Mouse (Mus musculus): ENCODE results near the gene Socs3.
A peak's percentile ranks its signal among the peaks of the same experiment; 100 is the strongest.

Socs3 gene

DNA sequence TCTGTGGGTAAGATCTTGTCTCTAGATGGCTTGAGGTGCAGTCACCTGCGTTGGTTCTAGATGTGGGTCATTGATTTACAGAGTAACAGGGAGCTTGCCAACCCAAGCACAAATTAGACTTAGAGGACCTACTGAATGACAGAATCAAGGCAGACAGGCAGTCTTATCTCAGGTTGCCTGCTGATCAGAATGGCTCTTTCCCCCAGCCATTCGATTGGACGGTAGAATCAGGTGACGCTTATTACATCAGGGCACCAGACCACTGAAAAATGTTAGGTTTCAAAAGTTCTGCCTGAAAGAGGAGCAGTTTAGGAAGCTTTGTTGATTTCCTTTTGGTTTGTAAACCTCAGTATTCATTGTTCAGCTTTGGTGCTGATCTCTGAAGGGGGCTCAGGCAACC lies 18.1 kb upstream of the Socs3 start:
- Histone ChIP-seq H3K27me3 (ENCODE audit: control insufficient read depth, insufficient read depth, low read length, poor library complexity, severe bottlenecking) (no peaks in the 10 kb centered on the region), H3K36me3 (ENCODE audit: control insufficient read depth, insufficient read depth, low read length, poor library complexity, severe bottlenecking) (no peaks in the 10 kb centered on the region)
- no peak for DNase-seq (ENCODE audit: low read depth, low spot score)

DNA sequence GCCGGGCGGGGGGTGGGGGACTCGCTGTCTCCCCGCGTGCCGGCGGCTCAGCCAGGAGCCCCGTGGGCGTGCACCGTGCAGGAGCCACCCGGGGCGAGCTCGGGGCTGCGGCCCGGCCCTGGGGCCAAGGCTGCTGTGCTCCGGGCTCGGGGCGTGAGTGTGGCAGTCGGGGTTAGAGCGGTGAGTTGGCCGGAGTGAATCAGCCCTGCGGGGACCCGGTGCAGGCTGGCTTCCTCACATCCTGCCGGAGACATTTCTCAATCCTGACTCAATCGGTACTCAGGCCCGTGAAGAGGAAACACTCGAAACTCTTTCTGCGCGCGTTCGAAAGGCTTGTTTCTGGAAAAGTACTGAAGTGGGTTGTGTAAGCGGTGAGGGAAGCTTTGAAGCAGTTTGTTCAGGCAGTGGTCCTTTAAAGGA lies 17.2 kb upstream of the Socs3 start:
- DNase-seq (ENCODE audit: low read depth, low spot score): no peak
- no peaks in the 10 kb centered on the region for H3K36me3 ChIP-seq (ENCODE audit: control insufficient read depth, insufficient read depth, low read length, poor library complexity, severe bottlenecking)
- H3K27me3 ChIP-seq (ENCODE audit: control insufficient read depth, insufficient read depth, low read length, poor library complexity, severe bottlenecking): no peaks in the 10 kb centered on the region

DNA sequence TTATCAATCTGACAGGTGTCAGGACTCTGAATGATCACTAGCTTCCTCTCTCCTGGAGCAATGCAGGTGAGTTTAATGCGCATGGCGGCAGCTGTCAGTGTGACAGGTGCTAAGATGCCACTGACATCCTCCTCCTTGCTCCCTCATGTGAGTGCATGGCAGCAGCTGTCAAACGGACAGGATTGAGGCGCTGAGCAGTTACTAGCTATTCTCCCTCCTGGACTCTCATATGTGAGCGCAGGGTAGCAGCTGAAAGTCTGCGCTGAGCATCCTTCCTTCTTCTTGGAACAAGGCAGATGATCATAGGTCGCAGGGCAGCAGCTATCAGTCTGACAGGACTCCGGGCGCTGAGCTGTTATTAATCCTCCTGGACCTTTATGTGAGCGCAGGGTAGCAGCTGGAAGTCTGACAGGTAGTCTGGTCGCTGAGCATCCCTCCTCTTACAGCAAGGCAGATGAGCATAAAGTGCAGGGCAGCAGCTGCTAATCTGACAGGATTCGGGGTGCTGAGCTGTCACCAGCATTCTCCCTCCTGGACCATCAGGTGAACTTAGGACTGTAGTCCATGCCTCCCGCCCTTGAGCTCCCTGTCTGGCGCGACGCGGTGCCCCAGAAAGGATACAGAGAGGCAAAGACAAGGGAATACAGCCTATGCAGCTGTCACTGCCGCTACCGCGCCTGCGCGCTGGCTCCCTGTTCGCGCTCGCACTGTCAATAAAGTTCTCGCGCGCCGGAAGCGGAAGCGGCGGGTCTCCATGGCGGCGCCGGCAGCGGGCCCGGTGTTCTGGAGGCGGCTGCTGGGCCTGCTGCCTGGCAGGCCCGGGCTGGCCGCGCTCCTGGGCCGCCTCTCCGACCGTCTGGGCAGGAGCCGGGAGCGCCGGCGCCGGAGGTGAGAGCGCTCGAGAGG lies 16.5 kb upstream of the Socs3 start, which contains the start of gene Pgs1:
Gene Pgs1 (plus strand): TSS at position 167 of the 906 bp plus-strand sequence.
- H3K36me3 ChIP-seq (ENCODE audit: control insufficient read depth, insufficient read depth, low read length, poor library complexity, severe bottlenecking): no peaks in the 10 kb centered on the region
- H3K27me3 ChIP-seq (ENCODE audit: control insufficient read depth, insufficient read depth, low read length, poor library complexity, severe bottlenecking): no peaks in the 10 kb centered on the region
- peak; percentile 91 for DNase-seq (ENCODE audit: low read depth, low spot score)

DNA sequence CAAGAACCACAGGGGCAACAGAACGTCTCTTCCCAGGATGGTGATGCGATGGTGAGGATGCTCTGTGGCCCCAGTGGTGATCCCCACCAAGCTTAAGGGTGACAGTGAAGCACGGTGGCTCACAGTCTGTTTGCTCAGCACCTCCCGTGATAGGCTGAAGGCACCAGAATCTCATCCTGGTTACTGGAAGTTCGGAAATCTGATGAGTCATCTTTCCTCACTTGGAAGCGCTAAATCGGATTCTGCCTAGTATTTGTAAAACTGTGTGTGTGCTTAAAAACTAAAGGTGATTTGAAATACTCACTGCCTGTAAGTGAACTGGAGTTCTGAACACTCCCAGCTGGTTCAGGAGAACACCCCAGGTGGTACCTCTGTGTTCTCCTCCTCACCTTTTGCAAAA lies 13.9 kb upstream of the Socs3 start:
- H3K36me3 ChIP-seq (ENCODE audit: control insufficient read depth, insufficient read depth, low read length, poor library complexity, severe bottlenecking): no peaks in the 10 kb centered on the region
- no peaks in the 10 kb centered on the region for H3K27me3 ChIP-seq (ENCODE audit: control insufficient read depth, insufficient read depth, low read length, poor library complexity, severe bottlenecking)
- no peak for DNase-seq (ENCODE audit: low read depth, low spot score)

DNA sequence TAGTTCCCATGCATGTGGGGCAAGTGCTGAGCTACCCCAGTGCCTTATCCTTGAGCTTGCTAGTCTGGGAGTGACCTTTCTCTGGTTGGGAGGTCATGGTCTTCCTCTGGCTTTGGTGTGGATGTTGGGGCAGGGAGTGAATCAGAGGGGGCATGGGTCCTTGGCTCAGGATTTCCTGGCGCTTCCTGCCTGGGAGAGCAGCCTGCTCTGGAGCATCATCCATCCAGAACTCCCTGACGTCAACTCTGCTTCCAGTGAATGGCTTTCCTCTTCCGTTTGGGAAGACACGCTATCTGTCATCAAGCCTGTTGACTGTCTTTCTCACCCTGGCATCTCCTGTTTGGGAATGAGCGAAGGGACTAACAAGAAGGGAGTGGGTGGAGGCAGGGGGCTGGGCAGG lies 12.6 kb upstream of the Socs3 start:
- no peak for DNase-seq (ENCODE audit: low read depth, low spot score)
- Histone ChIP-seq H3K36me3 (ENCODE audit: control insufficient read depth, insufficient read depth, low read length, poor library complexity, severe bottlenecking) (no peaks in the 10 kb centered on the region), H3K27me3 (ENCODE audit: control insufficient read depth, insufficient read depth, low read length, poor library complexity, severe bottlenecking) (no peaks in the 10 kb centered on the region)

DNA sequence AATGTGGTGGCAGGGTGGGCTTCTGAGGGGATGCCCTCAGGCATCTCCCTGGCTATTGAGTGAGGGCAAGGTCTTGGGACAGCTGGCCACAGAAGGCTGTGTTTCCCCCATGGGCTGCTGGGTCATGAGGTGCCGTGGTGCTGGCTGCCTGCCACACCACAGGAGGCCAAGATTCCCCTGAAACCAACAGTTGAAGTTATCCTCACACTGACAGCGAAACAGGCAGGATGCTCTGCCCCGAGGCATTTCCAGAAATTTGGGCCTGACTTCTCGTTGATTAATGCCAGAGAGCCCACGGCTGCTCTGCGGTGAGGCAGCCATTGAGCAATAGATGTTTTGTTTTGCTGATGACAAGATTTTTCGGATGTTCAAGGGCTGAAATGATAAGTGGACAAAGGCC lies 9.5 kb upstream of the Socs3 start:
- Histone ChIP-seq H3K36me3 (ENCODE audit: control insufficient read depth, insufficient read depth, low read length, poor library complexity, severe bottlenecking) (no peaks in the 10 kb centered on the region), H3K27me3 (ENCODE audit: control insufficient read depth, insufficient read depth, low read length, poor library complexity, severe bottlenecking) (no peaks in the 10 kb centered on the region)
- no peak for DNase-seq (ENCODE audit: low read depth, low spot score)

DNA sequence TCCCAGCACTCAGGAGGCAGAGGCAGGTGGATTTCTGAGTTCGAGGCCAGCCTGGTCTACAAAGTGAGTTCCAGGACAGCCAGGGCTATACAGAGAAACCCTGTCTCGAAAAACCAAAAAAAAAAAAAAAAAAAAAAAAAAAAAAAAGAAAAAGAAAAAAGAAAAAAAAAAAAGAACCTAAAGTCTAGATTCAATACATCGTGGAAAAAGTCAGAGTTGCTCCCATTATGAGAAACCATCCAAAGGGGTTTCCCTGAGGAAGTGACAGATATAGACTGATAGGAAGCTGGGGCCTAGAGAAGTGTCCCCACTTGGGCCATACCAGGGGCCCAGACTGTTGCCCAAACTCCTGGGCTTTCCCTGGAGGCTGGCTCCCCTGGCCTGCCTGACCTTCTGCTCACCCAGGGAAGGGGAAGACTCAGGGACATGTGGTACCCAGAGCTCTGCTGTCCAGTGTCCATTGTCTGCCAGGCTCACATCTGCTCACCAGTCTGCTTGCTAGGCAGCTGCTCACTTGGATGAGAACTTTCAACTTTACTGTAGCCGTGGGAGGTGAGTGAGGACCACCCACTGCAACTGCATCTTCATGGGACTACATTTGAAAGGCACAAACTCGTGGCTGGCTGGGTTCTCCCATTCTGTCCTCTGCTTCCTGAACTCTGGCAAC lies 8.0 kb upstream of the Socs3 start:
- DNase-seq (ENCODE audit: low read depth, low spot score): no peak
- no peaks in the 10 kb centered on the region for H3K36me3 ChIP-seq (ENCODE audit: control insufficient read depth, insufficient read depth, low read length, poor library complexity, severe bottlenecking)
- no peaks in the 10 kb centered on the region for H3K27me3 ChIP-seq (ENCODE audit: control insufficient read depth, insufficient read depth, low read length, poor library complexity, severe bottlenecking)

DNA sequence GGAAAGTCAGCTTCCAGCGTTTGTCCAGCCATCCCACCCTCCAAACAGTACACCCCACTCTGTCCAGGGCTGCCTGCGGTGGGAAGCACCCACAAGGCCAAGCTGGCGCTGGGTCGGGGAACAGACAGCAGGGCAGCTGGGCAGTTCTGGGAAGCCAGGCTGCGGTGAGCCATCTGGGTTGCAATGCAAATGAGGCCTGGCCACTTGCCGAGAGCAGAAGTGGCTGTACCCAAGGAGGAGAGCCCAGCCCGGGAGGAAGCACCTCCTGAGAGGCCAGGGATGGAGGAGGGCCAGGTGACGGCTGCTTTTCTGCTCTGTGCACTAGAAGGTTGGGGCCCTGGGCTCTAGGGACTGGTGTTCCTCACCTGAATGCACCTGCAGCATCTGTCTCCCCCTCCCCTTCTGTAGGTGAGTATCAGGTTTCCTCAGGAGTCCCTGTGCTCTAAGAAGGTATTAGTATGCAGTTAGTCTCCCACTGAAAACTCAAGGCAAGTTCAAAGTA lies 6.3 kb upstream of the Socs3 start:
- peak; percentile 65 for DNase-seq (ENCODE audit: low read depth, low spot score)
- Histone ChIP-seq H3K36me3 (ENCODE audit: control insufficient read depth, insufficient read depth, low read length, poor library complexity, severe bottlenecking) (no peaks in the 10 kb centered on the region), H3K27me3 (ENCODE audit: control insufficient read depth, insufficient read depth, low read length, poor library complexity, severe bottlenecking) (no peaks in the 10 kb centered on the region)

DNA sequence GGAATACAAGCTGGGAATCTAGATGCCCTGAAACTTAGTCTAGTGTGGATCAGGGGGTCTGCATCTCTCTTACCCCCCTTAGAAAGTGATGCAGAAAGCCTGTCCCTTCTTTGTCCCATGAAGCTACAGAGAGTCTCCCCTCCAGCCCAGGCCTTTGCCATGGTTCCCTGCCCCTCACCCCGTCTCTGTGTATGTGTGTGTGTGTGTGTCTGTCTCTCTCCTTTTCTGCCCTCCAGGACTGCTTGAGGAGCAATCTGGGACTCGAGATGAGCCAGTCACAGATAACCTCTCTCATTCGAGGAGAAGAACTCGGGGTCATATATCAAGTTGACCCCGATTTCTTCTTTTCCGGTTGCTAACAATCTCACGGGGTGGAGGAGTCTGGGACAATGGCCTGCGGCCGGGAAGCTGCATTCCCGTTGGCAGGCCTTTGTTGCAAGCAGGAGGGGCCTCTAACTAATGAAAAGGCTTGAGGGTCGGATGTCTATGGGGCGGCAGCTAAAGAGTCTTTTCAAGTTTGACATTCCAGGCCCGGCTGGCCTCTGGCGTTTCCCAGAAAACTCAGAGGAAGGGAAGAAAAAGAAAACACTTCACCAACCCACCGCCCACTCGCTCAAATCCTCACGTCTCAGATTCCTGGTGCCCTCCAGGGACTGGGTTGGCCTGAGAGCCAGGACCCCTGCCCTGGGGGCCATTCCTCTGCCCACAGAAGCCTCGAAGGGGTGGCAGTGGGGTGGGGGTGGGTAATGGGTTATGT lies 5.5 kb upstream of the Socs3 start:
- DNase-seq (ENCODE audit: low read depth, low spot score): no peak
- Histone ChIP-seq H3K27me3 (ENCODE audit: control insufficient read depth, insufficient read depth, low read length, poor library complexity, severe bottlenecking) (no peaks in the 10 kb centered on the region), H3K36me3 (ENCODE audit: control insufficient read depth, insufficient read depth, low read length, poor library complexity, severe bottlenecking) (no peaks in the 10 kb centered on the region)

DNA sequence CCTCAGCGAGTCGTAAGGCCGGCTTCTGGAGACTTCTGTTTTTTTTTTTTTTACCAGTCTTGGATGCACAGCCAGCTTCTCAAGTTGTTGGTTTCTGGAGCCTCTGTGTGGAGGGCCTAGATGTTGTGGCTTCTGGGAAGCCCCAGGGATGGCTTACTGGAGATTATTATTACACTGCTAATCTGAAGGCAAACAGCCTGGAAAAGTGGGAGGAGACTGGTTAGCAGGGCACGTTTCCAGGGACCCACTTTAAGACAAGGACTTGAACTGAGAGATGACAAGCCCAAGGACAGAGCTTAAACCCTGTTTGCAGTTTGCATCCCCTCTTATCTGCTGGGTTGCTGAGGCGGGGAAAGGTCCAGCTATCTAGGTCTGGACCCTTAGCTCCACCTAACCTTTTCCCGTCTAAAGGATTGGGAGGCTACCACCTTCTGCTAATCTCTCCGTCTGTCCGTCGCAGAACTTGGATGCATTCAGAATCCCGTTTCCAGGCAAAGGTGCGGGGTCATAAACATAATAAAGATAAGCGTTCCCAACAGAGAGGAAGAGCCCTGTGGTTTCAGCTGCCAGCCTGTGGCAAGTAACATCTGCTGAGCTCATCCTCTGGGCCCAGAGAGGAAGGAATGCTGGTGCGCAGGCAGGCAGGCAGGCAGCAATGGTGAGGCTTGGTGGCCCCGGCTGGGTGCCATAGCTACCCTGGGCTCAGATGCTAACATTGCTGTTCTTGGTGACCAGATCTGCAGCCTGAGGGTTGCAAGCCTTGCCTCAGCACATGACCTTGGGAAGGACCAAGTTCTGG lies 4.7 kb upstream of the Socs3 start:
- Histone ChIP-seq H3K27me3 (ENCODE audit: control insufficient read depth, insufficient read depth, low read length, poor library complexity, severe bottlenecking) (no peaks in the 10 kb centered on the region), H3K36me3 (ENCODE audit: control insufficient read depth, insufficient read depth, low read length, poor library complexity, severe bottlenecking) (no peaks in the 10 kb centered on the region)
- DNase-seq (ENCODE audit: low read depth, low spot score): no peak

DNA sequence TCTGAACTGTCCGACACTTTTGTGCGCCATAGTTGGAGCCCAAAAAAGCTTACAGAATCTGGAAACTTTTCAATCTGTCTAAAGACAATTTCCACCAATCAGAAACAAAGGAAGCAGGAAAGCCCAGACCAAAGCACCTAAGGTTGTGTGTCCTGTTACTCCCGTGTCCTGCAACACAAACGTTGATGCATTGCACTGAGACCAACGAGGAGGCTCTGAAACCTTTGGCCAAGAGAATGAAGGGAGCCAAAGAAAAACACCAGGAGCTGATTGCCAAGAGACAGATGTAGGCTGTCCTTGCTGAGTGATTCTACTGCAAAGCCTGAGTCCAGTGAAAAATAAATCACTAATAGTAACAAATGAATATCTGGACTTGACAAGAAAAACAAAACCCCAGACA lies 3.7 kb upstream of the Socs3 start:
- H3K36me3 ChIP-seq (ENCODE audit: control insufficient read depth, insufficient read depth, low read length, poor library complexity, severe bottlenecking): no peaks in the 10 kb centered on the region
- DNase-seq (ENCODE audit: low read depth, low spot score): no peak
- H3K27me3 ChIP-seq (ENCODE audit: control insufficient read depth, insufficient read depth, low read length, poor library complexity, severe bottlenecking): no peaks in the 10 kb centered on the region

DNA sequence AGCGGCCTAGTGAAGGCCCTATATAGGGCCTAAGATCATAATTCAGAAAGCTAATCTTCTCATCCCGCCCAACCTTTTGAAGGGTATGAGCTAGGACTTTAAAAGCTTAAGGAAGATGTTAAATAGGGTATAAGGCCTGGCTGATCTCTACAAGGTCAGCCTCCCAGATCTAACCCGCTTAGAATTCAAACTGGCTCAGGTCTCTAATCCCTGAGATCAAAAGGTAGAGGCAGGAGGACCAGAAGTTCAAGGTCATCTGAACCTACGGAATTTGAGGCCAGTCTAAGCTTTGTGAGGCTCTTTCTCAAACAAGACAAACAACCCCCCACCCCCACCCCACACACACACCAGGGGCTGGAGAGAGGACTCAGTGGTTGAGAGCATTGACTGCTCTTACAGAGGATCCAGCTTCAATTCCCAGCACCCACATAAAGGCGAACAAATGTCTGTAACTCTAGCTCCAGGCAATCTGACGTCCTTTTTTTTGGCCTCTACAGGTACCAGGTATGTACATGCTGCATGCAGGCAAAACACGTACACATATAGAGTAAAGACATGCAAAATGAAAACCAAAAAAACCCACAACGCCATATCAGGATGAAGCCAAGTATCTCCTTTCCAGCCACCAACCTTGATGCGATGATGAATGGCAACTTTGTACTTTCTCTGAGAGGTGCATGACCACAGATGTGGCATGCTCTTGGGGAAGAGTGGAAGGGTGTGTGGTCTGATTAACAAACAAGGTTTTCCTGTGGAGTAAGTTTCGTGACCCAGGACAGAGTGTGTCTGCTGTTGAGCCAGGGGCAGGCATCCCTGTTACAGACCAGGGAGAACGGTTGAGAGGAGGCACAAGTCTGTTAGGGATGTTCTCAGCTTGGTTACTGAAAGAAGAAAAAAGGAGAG lies 3.1 kb upstream of the Socs3 start:
- Histone ChIP-seq H3K36me3 (ENCODE audit: control insufficient read depth, insufficient read depth, low read length, poor library complexity, severe bottlenecking) (no peaks in the 10 kb centered on the region), H3K27me3 (ENCODE audit: control insufficient read depth, insufficient read depth, low read length, poor library complexity, severe bottlenecking) (no peaks in the 10 kb centered on the region)
- no peak for DNase-seq (ENCODE audit: low read depth, low spot score)

DNA sequence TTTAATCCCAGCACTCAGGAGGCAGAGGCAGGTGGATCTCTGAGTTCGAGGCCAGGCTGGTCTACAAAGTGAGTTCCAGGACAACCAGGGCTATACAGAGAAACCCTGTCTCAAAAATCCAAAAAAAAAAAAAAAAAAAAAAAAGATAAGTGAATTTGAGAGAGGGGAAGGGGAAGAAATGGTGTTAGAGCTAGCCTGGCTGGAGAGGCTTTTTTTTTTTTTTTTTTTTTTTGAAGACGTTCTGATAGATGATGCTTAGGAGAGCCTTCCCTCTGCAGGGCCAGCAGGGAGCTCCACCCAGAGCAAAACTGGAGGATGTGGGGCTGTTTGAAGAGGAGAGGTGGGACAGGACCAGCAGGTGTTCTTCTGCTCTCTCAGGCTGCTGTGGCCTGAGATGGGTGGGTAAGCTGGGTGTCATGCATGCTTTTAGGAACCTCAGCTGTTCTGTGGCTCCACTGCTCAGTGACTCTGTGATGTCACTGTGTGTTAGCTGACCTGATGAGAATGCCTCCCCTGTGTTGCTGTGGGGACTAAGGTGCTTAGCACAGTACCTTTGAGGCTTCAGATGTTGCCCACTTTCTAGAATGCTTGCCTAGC lies 1.9 kb upstream of the Socs3 start:
- peak; percentile 36 for DNase-seq (ENCODE audit: low read depth, low spot score)
- Histone ChIP-seq H3K27me3 (ENCODE audit: control insufficient read depth, insufficient read depth, low read length, poor library complexity, severe bottlenecking) (no peaks in the 10 kb centered on the region), H3K36me3 (ENCODE audit: control insufficient read depth, insufficient read depth, low read length, poor library complexity, severe bottlenecking) (no peaks in the 10 kb centered on the region)

Data from splenic B cell, adult 2 months (primary cell).